Mouse (Mus musculus): ENCODE results near the gene Atxn7l2.

Atxn7l2 gene

GRCm38 (mm10) chr3:108178756-108179715 lies 31.7 kb downstream of the Atxn7l2 start:
- DNase-seq (ENCODE audit: low spot score) = no peak

- no peak for DNase-seq (ENCODE audit: low spot score)
Observed at GRCm38 (mm10) chr3:108174672-108175531, 35.8 kb downstream of the Atxn7l2 start.

GRCm38 (mm10) chr3:108169199-108169598 lies 41.5 kb downstream of the Atxn7l2 start:
- no peak for DNase-seq (ENCODE audit: low spot score)

GRCm38 (mm10) chr3:108167499-108167898 lies 43.2 kb downstream of the Atxn7l2 start:
- no peak for DNase-seq (ENCODE audit: low spot score)

- no peak for DNase-seq (ENCODE audit: low spot score)
Observed at GRCm38 (mm10) chr3:108166486-108167211, 44.1 kb downstream of the Atxn7l2 start.

GRCm38 (mm10) chr3:108165532-108166315 lies 45.0 kb downstream of the Atxn7l2 start:
- DNase-seq (ENCODE audit: low spot score) = no peak

GRCm38 (mm10) chr3:108164807-108165206 lies 45.9 kb downstream of the Atxn7l2 start:
- DNase-seq (ENCODE audit: low spot score) = peak; percentile 71

GRCm38 (mm10) chr3:108164091-108164490 lies 46.6 kb downstream of the Atxn7l2 start:
- DNase-seq (ENCODE audit: low spot score) = no peak

- DNase-seq (ENCODE audit: low spot score) = no peak
Observed at GRCm38 (mm10) chr3:108158383-108159037, 52.2 kb downstream of the Atxn7l2 start.

- DNase-seq (ENCODE audit: low spot score) = no peak
Observed at GRCm38 (mm10) chr3:108154656-108155055, 56.1 kb downstream of the Atxn7l2 start, which contains the start of gene Gpr61. Gene Gpr61 (minus strand): TSS chr3:108154882.

- DNase-seq (ENCODE audit: low spot score) = no peak
Observed at GRCm38 (mm10) chr3:108152290-108152689, 58.4 kb downstream of the Atxn7l2 start.

All from urinary bladder, postnatal 25 days (tissue).